Mouse (Mus musculus) G1E (cell line): ENCODE measurements around the gene Gm28047.

ENCODE experiments used
- CTCF ChIP-seq: IDR thresholded peaks from 2 replicates; pipeline ENCODE4 v1.5.1; 2012; ENCODE audit warnings: low read depth, low read length, inconsistent platforms, mixed read lengths
- GATA1 ChIP-seq: IDR thresholded peaks from 2 replicates; pipeline ENCODE4 v1.6.1; 2012; ENCODE audit warnings: borderline replicate concordance, low read length, inconsistent platforms, mixed read lengths
- GATA2 ChIP-seq: IDR thresholded peaks from 2 replicates; pipeline ENCODE4 v1.6.1; 2012; ENCODE audit warnings: low read depth, low read length, inconsistent platforms, borderline replicate concordance
- POLR2AphosphoS5 ChIP-seq: IDR thresholded peaks from 2 replicates; pipeline ENCODE4 v1.6.1; 2012; ENCODE audit warnings: low read depth, low read length, inconsistent platforms; ENCODE audit not compliant: insufficient replicate concordance
- TAL1 ChIP-seq: conservative IDR thresholded peaks from 2 replicates; pipeline ENCODE4 v1.6.1; 2012; ENCODE audit warnings: low read depth, low read length, inconsistent platforms, mixed read lengths

DNA sequence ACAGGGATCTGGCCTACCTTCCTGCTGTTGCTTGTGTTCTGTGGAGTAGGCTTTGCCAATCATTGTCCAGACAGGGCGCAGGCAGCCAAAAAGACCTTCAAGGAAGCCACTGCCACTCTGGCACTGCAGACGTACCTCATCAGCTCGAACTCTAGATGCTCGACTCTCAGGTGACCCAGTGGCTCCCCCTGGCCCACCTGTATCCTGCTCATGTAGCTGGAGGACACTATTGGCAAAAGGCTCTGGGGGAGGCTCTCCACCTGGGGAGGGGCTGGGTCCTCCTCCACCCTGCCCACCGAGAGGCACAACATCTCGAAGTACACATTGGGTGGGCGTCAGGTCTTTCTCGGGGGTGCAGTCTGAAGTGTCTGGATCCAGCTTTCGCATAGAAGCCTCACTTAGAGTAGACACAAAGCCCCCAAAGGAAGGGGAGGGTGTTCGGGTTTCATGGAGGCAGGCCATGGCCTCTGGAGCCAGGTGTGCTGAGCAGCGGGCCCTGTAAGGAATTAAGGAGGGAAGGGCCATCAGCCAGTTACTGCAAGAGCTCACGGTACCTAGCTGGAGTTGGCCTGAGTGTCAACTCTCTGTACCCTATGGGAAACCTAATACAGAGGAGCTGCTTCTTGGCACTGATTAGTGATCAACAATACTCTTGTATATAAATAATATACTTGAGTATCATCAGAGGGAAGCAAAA is 119.6 kb downstream of the Gm28047 start:
- TF ChIP-seq CTCF, result no peak
- no peak for TF ChIP-seq GATA1
- TF ChIP-seq POLR2AphosphoS5, result no peak
- no peak for TF ChIP-seq TAL1
- TF ChIP-seq GATA2, result no peak
